Mouse (Mus musculus): Measurements from ENCODE around the gene Nfib.
"Not testable (repeated sequence)": the region's sequence is repeated elsewhere in the genome, so short reads cannot be mapped to it uniquely, and the experiment has no call there.

The Nfib gene

GRCm38 (mm10) chr4:82303362-82303900, 402.1 kb downstream of the Nfib start:
- ATAC-seq (ENCODE audit: low TSS enrichment) = no peak

- no peak for ATAC-seq (ENCODE audit: low TSS enrichment)
Measured at GRCm38 (mm10) chr4:82302901-82303300, 402.6 kb downstream of the Nfib start.

DNA sequence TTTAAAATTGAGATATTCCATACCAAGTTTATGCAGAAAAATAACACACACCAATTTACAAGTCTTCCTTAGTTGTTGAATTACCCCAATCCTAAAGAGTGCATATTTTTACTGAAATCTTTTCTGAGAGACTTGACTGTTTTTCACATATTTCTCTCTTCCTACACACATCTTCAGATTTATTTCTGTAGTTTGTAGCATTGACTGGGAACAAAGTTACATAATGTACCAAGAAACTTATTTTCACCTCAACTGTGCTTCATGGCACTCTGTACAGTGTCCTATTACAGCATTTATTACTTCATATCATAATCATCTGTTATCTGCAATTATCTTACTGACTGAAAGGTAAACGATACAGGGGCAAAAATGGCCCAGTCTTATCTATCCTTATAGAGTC, 406.9 kb downstream of the Nfib start:
- peak; percentile 83 for ATAC-seq (ENCODE audit: low TSS enrichment)

DNA sequence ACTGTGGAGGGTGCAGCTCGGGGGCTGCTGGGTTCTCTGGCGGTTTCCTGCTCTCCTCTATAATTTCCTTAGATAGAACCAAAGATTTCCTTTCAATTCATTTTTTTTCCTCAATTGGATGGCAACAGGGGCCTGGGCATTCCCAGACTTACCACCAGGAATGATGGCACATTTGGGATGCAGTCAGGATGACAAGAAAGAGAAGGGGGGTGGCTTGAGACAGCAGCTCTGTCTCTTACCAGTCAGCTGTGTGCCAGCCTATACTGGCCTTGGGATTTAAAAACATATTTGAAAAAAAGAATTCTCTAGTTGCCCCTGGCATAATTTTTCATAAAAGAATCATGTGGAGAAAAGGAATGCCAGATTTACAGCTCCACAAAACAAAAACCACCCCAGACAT, 408.0 kb downstream of the Nfib start:
- ATAC-seq (ENCODE audit: low TSS enrichment) = no peak

DNA sequence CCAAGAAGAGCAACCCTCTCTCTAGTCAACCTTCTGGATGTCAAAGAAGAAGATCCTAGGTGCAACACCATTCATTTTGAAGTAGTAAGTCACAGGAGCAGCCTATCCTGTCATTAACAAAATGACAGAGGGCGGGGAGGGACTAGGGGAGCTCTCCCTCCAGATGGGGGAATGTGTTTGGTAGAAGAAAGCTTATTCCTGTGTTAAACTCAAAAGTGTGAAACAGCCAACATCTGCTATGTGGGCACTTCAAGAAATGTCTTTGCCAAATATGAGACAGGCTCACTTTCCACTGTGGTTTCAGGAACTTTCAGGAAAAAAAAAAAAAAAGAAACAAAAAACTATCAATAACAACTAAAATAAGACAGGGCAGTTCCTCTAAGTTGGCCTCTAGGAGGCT, 411.5 kb downstream of the Nfib start:
- peak; percentile 71 for ATAC-seq (ENCODE audit: low TSS enrichment)

GRCm38 (mm10) chr4:82291174-82291847, 414.2 kb downstream of the Nfib start:
- ATAC-seq (ENCODE audit: low TSS enrichment) = no peak

DNA sequence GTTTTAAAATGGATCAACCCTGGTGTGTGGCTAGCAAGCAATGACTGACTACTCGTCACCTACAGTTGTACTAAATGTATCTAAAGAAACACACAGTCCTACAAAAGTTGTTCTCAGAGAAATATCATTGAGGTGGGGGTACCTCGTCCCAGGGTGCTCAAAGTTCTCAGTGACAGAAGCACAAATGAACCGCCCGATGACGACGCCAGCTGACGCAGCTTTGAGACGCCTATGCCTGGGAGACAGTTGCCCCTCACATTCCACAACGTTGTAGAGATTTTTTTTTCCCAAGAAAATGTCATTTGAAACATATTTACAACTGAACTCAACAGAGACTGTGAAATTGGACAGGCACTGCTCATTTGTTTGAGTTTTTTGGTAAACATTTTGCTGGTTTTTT, 414.9 kb downstream of the Nfib start:
- ATAC-seq (ENCODE audit: low TSS enrichment) = no peak

- ATAC-seq (ENCODE audit: low TSS enrichment) = no peak
Measured at GRCm38 (mm10) chr4:82289596-82289995, 416.0 kb downstream of the Nfib start.

- ATAC-seq (ENCODE audit: low TSS enrichment) = peak; percentile 66
Measured at GRCm38 (mm10) chr4:82288138-82288537, 417.4 kb downstream of the Nfib start.

- no peak for ATAC-seq (ENCODE audit: low TSS enrichment)
Measured at GRCm38 (mm10) chr4:82287454-82287853, 418.1 kb downstream of the Nfib start.

DNA sequence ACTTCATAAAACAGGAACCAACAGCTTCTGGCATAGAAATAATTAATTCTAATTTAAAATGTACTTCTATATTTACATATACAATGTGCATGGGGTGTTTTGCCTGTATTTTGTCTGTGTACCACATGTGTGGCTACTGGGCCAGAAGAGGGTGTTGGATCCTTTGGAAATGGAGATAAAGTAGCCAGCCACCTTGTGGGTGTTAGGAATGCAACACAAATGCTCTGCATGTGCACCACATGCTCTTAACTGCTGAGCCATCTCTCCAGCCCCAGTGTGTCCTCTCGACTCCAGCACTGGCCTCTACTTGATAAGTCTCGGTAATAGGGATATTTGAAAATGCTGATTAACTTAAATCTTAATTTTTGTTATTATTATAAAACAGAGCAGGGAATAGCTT, 418.6 kb downstream of the Nfib start:
- no peak for ATAC-seq (ENCODE audit: low TSS enrichment)

- ATAC-seq (ENCODE audit: low TSS enrichment) = no peak
Measured at GRCm38 (mm10) chr4:82283536-82283935, 422.0 kb downstream of the Nfib start.

GRCm38 (mm10) chr4:82275996-82276395, 429.6 kb downstream of the Nfib start:
- ATAC-seq (ENCODE audit: low TSS enrichment) = no peak

GRCm38 (mm10) chr4:82273049-82273754, 432.3 kb downstream of the Nfib start:
- no peak for ATAC-seq (ENCODE audit: low TSS enrichment)

DNA sequence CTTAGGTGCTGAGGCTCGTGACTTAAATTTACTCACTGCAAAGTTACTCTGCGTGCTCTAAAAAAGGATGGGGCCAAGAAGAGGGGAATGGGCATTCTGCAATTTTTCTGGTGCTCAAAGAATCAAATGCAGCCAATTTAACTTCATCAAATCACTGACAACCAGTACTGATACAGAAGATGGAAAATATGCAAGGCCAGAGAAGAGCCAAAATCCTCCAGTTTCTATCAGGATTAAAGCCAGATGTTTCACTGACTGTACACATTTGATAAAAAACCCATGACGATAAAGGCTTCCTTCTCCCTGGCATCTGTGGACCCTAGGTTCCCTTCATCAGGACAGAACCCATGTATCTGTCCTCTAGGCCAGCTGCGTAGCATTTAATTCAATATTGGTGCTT, 433.5 kb downstream of the Nfib start:
- no peak for ATAC-seq (ENCODE audit: low TSS enrichment)

DNA sequence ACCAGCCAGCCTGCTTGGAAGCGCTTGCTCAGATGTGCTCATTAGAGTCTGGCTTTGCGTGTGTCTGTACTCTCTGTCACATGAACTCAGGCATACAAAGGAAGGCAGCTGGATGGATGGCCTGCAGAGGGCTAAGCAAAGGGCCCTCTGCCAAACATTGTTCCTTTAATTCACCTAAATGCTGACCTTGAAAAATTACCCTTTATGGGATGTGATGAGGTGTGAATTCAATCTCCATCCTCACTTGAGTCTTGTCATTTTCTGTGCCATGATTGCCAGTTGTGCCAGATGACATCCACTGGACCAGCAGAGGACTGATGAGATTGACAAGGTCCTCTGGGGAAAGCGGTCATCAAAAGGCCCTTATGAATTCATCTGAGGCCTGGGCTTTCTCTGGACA, 434.0 kb downstream of the Nfib start:
- ATAC-seq (ENCODE audit: low TSS enrichment) = no peak

DNA sequence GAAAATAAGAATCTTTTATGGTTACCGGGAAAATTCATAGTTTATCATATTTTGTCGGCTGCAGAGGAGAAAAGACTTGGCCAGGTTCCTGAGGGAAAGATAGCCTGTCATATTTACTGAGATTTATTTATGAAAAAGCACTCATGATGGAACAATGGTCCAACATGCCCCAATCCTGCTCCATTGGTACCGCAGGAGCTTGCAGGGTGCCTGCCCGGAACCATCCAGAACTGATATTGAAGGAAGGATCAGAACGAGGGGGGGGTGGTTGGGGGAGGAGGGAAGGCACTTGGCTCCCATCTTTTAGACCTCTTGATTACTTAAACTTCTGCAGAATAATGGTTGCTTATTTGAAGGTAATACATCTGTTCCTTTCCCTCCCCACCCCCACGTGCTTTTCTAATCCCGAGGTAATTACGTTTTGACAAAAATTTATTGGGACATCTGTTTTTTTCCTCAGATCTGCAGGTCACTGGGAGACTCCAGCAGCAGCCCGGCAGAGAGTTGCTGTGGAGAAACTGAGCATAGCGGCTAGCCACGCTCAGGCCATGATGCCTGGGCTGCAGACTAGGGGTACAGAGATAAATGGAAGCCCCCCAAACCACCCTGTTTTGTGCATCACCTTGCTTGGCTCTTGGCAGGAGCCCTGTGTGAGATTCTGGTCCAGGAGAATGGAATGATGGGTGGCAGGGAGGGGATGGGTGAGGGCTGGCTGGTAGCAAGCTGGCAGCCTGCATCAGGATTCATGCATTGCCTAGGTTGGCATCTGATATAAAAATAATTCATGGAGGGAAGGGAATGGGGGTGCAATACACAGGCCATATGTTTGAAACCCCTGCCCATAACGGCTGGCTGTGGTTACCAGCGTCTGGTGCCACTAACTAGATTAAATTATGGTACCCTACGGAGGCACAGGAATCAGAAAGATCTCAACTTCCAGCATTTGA, 437.4 kb downstream of the Nfib start:
- ATAC-seq (ENCODE audit: low TSS enrichment) = no peak

- no peak for ATAC-seq (ENCODE audit: low TSS enrichment)
Measured at GRCm38 (mm10) chr4:82266066-82266619, 439.4 kb downstream of the Nfib start.

- not testable (repeated sequence) for ATAC-seq (ENCODE audit: low TSS enrichment)
Measured at GRCm38 (mm10) chr4:82258545-82258944, 447.0 kb downstream of the Nfib start.

DNA sequence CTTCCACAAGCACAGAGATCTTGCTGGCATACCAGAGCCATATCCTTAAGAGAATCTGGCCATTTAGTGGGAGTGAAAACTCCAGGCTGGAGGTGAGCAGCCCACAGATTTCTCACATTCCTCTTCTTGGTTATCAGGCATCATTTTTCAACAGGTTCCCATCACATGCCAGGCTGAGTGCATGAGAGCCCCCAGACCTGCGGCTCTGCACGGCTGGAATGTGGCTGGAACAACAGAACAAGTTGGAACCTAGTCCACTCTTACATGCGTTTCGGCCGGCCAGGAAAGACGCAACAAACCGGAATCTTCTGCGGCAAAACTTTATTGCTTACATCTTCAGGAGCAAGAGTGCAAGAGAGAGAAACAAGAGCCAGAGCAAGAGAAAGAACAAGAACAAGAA, 453.5 kb downstream of the Nfib start:
- ATAC-seq (ENCODE audit: low TSS enrichment) = no peak

GRCm38 (mm10) chr4:82250355-82250659, 455.2 kb downstream of the Nfib start:
- ATAC-seq (ENCODE audit: low TSS enrichment) = no peak

Measured in frontal cortex, adult (tissue).